Mouse (Mus musculus): Measurements from ENCODE around the gene Tbxa2r.

- TF ChIP-seq POLR2A (IDR thresholded peaks at IDR 0.05; ENCODE audit: control insufficient read depth, extremely low read depth, insufficient read depth, low read length, poor library complexity) (no peak), CTCF (IDR thresholded peaks at IDR 0.05; ENCODE audit: borderline replicate concordance, control insufficient read depth, extremely low read depth, insufficient read depth, low read length, poor library complexity) (no peak)
Observed at GRCm38 (mm10) chr10:81297246-81297645, 31.3 kb upstream of the Tbxa2r start.

Data from thymus, adult 2 months (tissue).